Mouse (Mus musculus) lung, postnatal 4 days (tissue): ENCODE data around the gene Pik3r1.

Experiments
- DNase-seq, 2 experiments: peaks; one replicate each; pipeline ENCODE4 v3.0.0; 2021

The Pik3r1 gene

DNA sequence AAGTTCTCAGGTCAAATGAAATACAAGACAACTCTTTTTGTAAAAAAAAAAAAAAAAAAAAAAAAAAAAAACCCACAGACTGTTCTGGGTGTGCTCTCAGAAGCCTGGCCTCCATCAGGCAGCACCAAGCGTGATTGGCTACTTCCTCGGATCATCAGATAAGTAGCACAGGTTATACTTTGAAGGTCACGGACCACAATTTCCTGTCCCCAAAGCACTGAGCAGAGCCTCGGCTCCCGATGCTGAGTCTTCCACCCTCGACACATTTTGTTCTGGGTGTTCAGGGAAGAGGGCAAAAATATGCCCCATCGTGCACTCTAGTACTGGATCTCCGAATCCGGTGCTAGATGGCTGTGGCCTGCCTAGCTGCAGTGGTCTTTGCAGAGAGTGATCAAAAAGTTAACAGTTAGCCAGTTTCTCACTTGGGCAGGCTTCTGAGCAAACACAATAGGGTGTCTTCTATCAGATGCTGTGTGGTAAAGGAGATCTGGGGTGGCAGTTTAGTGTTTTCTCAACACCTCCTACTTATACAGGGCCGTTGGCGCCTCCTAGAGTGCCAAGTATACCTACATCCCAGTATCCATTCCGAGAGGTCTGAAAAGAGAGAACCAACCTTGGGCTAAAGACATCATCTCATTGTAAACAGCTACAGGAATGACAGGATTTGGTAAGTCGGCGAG, 65.8 kb downstream of the Pik3r1 start:
- DNase-seq = no peak

DNA sequence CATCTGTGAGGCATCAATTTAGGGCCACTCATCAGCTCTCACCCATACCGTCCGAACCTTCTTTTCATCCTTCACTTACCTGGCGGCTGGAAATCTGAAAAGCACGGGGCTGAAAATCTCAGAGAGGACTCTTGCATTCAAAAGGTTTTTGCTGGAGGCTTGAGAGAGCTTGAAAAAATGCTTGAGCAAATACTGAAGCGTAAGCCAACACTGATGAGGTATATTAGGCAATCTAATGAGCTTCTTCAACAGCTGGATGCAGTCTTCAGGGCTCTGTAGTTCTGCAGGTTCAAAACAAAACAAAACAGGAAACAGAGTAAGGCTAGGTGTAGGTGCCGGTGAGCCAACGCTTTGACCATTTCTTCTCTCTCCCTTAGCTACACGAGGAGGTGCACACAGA, 66.4 kb downstream of the Pik3r1 start:
- DNase-seq = no peak

DNA sequence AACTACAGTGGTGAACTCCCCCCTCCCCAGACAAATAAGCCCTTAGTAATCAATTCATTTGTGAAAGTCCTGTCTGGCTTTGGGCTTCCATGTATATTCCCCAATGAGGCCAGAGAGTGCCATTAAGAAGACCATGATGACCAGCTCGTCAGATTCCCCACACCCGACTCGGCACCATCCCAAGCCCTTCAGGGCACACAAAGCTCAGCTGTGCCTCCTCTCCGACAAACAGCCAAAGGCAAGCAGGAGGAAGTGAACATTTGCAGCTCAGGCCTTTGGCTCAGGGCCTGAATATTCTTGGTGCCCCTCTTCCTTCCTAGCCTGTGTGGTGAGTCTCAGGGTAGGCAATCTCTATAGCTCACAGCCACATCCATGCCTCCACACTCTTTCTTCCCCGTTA, 68.3 kb downstream of the Pik3r1 start:
- peak in 1 of 2 experiments; percentile 39 for DNase-seq

DNA sequence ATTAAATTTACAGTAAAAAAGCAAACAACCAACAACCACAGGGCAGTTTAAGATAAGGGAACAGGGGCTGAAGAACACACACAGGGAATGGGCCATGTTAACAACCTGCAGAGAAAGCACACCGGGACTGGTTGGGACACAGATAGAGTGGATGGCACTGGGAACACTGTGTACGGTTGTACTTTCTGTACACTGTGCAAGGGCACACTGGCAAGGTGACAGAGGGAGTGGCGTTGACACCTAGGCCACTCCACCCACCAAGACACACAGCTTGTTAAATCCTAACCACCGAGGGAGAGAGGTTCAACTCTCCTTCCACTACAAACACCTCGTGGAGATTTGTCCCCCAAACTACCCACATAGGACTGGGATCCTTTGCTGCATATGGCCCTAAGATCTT, 70.1 kb downstream of the Pik3r1 start:
- DNase-seq = no peak

DNA sequence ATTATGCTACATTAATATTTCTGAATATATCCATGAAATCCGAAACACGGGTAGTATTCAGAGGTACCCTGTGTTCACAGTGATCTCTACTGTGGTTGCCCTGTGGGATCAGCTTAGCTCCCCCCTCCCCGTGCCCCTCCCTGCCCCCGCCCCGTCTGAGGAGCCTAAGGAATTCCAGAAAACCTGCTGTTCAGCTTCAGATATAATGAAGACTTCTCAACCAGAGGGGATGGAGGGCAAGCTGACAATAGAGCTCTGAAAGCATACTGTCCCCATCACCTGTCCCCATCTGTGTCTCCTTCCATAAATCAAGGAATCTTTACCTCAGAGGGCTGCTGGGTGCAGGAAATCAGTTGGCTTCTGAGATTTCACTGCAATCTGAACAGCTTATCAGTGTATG, 70.6 kb downstream of the Pik3r1 start:
- DNase-seq = no peak

DNA sequence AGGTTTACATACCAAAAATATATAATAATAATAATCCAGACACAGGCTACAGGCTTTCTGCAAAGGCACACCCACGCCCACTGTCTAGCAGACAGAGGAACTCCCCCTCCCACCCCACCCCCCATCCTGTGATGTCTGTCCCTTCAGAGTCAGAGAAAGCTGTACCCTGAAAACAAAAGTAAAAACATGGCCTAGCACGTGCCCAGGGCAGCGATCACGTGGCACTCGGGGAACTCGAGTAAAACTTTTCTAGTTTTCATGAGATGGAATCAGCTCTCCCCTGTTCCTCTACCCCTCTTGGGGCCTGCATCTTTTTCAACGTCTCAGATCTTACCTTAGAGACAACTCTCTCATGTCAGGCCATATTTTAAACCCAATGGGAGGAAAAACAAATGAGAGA, 71.2 kb downstream of the Pik3r1 start:
- DNase-seq = no peak

DNA sequence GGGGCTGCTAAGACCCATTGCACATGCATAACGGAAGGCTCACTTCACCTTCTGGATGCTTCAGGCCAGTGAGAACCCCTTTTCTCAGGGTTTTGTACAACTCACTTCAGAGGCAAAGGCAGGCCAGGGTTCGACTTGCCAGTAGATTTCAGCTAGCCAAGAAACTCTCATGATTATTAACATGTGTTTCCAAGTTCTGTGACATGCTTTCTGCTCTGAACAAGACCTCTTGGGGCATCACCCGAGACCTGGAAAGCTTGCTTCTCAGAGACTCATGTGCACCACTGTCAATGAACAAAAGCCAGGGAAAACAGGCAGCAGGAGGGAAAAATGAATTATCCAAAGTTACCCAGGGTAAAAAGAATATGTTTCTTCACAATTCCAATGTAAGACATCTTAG, 71.7 kb downstream of the Pik3r1 start:
- no peak for DNase-seq

DNA sequence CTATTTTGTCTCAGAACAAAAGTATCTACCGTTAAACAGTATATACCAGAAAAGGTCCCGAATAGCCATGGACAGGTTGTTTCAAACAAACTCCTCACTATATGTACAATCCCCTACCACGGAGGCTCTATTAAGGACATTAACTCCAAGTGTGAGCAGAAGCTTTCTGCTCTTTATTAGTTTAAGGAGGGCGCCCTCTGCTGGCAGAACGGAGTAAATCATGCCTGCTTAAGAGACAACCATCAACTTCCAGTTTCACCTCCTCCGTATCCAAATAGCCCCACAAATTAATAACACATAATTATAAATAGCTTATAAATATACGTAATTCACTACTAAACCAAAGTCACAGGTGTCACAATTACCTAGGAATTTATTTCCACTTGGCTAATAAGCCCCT, 72.1 kb downstream of the Pik3r1 start:
- peak; percentile 78 to 88 for DNase-seq

DNA sequence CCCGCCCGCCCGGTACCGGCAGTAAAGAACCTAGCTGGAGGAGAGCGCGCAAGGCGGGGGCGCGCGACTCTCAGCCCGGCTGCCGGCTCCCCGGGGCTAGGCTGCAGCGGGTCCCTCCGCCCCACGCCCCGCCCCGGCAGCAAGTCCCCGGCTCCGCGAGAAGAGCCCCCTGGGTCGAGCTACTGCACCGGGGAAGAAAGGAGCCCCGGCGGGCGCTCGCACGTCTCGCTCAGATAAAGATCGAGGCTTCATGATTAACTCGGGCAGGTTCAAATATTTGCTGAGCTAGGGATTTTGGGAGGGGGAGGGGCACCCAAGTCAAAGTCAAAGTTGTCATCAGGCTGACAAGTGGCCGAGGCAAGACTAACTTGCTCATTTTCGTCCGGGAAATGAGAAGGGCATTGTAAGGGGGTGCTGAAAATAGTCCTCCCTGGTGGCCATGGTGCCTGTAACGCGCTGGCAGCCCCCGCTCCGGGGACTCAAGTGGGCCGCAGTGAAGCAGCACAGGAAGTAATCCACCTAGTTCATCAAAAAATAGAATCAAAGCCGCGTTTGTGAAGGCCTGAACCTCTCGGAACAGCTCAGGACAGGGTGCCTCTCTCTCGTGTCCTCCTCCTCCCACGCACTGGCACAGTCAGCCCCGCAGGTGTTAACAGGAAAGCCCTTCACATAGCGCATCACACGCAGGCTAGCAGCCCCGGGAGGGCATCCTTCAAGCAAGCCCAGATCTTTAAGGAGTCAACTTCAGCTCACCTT, 73.3 kb downstream of the Pik3r1 start:
- DNase-seq = peak; percentile 68 to 78

DNA sequence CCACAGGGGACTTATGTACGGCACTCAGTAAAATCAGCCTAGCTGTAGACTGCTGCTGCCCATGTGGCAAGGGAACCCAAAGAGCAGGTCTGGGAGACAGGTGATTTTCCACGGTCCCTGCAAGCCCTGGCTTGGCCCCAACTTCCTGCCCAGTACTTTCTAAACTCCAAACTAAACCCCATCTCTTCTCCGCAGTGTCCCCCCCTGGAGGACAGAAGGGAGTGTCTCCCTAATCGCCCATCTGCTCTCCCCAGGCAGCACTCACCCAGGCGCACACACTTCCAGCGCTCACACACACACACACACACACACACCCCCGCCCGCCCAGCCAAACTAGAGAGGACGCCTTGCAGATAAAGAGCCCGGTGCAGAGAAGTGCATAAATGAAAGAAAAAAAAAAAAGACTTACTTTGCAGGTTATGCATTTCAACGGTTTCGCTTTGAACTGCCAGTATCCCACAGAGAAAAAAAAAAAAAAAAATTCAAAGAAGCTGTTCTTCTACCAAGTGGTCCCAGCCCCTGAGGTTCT, 74.0 kb downstream of the Pik3r1 start:
- peak; percentile 65 to 67 for DNase-seq

DNA sequence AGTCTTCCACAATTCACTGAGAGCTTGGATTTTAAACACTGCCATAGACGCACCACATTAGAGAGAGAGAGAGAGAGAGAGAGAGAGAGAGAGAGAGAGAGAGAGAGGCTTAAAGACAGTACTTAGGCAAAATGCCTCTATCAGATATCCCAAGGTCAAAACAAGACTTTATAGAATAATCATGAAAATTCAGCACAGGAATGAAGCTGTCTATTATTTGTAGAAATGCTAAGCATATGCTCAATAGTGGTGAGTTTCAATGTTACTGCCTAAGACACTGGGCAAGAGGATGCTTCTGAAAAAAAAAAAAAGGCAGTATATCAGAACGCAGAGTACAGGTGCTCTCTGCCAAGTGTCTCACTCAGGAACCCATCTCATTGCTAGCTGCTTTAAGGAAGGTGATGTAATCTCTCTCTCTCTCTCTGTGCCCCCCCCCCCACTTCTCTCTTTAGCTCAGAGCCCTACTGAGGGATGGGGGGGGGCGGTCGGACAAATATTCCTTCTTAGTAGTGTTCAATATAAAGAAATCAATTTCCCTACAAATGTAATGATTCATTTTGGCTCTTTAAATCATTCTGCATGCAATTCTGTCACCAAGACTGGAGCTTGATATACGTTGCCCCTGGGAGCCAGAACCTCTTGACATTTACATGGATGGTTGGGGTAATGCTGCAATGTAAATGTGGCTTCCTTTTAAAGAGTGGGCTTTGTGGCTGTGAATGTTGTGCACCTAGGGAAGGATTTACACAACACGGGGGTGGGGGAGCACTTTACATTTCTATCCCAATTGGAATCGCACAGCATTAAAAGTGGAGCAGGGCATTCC, 74.9 kb downstream of the Pik3r1 start:
- DNase-seq = no peak

DNA sequence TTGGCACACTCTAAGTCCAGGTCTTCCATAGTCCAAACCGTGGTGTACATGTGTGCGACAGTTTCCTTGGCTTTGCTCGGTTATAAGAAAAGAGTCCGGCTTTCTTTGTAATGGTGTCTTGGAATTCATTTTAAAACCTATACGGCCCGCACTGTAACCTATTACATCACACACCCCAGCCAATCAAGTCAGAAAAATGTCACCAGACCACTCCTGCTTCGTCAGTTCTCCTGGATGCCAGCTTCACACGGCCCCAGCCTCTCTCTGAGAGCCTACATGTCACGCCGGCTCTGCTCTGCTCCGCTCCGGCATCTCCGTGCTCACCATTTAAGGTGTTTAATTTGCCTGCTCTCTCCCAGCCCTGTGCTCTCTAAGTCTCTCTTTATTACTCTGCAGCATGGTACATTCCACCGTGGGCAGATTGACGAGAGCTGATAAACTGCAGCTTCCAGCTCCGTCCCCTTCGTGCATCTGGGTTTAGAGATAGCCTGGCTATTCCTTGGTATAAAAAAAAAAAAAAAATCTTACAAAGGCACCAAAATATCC, 75.7 kb downstream of the Pik3r1 start:
- DNase-seq = no peak

DNA sequence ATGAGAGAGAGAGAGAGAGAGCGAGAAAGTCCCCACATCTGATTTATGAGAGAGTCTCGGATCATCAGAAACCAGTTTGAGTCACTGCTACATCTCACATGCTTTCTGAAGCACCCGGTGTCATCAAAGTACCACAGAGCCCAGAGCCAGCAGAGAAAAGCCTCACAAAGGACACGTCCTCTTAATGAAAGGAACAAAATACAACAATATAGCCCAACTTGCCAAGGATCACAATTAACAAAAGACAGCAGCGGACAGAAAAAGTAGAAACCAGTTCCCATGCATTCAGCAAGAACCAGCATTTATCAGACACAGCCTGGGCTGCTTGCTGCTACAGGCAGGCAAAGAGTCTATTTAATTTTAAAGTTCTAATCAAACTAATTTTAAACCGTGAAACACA, 76.3 kb downstream of the Pik3r1 start:
- DNase-seq = no peak

DNA sequence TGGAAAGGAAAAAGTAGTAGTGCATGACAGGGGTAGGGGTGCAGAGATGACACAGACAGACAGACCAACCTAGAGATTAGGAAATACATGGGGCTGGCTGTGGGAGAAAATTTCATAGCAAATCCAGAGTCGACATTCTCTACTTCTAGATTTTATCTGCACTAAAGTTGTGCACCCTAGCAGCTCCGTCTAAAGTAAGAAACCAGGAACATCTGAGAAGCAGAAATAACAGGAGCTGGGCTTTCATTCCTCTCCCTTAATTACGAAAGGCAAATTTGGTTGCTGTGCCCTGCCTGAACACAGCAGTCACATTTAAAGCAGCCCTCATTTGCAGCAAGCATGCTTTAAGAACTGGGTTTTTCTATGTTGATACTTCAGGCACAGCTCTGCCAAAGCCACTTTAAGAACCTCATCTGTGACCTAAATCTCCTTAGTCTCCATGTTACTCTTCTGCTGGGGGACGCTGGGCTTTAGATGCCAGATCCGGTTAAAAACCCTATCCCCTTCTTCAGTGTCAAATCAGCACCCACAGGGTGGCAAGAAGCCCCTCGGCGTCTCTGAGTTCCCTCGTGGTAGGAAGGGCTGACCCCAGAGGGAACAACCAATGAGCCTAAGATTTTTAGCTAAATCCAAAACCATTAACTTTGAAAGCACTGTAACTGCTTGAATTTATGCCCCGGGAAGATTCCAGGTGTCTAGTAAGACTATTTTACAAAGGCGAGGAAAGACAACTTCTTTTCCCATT, 76.9 kb downstream of the Pik3r1 start:
- DNase-seq = no peak

DNA sequence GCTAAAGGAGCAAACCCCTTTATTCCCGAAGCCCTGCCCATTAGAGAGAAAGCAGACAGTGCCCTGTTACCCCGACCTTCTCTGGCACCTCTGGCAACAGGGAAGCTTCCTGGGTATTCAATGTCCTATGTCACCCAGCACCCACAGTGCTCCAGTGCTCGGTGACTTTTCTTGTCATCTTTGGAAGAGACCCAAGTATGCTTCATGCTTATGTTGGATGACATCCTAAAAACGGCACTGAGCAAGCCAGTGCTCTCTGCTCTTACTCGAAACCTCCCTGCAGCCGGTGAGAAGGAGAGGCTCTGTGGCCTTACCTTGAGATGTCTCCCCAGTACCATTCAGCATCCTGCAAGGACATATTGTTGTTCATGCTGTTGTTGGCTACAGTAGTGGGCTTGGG, 77.8 kb downstream of the Pik3r1 start:
- no peak for DNase-seq

DNA sequence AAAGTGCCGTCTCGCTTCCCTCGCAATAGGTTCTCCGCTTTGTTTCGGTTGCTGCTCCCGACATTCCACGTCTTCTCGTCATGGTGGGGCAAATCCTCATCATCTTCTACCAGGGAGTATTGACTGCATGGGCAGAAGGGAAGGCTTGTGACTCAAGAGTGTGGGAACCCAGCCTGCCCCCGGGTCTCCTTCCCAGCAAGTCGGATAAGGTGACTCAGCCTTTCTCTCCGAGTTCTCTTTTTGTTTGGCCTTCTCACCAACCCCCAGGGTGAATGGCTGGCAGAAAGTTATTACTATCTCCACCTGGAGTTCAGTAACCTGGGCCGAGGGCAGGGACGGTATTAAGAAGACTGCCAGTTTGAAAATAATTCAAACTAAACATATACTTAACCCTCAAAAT, 81.8 kb downstream of the Pik3r1 start:
- no peak for DNase-seq

DNA sequence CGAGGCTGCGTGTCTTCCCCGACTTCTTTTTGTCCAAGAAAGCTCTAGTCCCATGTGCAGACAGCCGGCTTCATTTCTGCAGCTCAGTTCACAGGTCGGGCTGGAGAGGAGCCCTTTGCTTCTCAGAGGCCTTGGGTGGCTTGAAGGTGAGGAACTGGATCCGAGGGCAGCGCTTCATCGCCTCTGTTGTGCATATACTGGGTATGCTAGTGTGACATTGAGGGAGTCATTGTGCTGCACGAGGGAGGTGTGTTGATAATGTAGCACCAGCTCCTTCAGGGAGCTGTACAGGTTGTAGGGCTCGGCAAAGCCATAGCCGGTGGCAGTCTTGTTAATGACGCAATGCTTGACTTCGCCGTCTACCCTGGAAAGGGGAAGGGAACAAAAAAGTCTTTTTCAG, 83.3 kb downstream of the Pik3r1 start:
- no peak for DNase-seq

DNA sequence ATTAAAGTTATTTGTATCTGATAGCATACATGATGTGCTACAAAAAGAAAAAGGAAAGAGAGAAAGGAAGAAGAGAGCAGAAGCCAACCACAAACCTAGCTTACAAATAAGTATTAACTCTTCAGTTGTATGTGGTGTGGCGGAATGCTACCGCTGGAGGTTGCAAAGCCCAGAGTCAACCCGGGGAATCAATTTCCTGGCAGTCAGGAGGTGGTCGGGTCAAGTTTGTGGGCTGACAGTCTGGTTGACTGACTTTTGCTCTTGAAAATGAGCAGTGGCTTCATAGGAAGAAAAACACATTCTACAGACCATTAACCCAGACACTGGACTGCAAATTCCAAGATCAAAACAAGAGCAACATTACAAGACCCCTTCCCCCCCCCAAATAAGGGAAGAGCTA, 85.6 kb downstream of the Pik3r1 start:
- no peak for DNase-seq

DNA sequence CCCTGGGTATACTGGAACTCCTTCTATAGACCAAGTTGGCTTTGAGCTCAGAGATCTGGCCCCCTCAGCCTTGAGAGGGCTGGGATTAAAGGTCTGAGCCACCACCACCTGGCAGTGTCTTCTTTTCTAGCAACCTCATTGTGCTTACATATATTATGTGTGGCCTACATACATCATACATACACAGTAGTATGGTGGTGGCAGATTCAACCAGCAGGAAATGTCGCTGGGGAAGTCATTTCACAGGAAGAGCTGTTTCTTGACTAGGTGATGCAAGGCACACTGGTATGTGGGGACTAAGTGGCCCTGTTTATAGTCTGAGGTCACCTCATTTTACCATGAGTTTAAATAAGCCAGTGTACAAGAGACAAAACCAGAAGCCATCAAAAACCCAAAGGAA, 87.9 kb downstream of the Pik3r1 start:
- no peak for DNase-seq

DNA sequence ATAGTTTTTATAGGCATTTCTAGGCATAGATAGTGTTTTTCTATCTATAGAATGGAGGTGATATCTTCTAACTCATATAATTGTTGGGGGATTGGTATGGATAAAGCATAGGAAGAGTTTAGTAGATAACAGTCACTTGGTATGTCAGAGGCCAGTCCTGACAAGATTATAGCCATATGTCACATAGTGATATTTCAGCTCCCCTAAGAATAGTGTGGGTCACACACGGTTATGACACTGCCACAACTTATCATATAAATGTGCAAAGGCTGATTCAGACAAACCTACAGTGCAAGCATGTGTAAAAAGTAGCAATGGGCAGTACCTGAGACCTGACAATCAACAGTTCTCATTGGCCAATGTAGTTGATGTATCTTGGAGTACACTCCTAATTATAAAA, 89.0 kb downstream of the Pik3r1 start:
- no peak for DNase-seq

DNA sequence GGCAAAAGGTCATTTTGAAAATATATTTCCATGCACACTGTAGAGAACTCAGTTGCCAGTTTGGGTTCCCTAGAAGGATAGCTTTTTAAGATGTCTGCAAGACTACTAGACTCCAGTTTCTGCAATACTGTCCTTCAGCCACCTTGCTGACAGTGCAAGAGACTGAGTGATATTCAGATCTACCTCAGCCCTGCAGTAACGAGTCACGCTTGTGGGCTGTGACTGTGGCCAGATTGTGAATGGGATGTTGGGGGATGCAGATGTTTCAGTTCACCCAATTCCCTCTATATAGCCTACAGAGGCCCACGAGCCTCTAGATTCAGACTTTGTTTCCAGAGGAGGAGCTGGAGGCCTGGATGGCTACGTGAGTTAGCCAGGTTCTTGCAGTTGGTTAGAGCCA, 90.0 kb downstream of the Pik3r1 start:
- DNase-seq = no peak

DNA sequence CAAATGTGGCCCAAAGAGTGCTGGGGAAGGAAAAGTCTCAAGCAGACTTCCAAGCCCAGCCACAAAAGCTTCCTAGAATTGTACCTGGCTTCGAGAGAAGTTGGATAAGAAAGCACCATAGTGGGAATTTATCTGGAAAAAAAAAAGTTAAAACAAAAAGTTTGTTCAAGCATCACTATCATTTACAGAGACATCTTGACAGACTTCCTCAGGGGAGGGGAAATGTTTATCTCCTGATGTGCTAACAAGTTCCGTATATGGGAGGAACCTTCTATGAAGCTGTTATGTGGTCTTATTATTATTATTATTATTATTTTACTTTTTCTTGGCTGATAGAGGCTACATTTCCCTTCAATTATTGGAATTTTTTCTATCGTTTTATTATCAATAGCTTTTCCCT, 94.1 kb downstream of the Pik3r1 start:
- no peak for DNase-seq

DNA sequence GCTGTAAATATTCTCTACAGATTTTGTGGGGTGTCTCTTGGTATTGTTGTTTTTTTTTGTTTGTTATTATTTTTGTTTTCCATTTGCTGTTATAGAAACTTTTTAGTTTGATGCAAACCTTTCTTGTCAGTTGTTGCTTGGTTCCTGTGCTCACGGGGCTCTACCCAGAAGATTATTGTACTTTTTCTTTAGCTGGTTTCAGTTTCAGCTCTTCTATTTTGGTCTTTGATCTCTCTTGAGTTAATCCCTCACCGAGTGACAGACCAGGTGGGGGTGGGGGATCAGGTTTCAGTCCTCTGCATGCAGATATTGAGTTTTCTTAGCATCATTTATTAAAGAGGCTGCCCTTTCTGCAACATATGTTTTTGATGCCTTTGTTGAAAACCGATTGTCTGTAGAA, 99.2 kb downstream of the Pik3r1 start:
- no peak for DNase-seq
